Mouse (Mus musculus): ENCODE measurements around the gene Gabbr1. TPM values are rescaled to one million over a fixed set of nuclear protein-coding genes. Genes with fewer than 3 reads are reported as not detected.

The Gabbr1 gene
- total RNA-seq, 2 experiments from 2014 or later, result 679 to 696 TPM

GRCm38 (mm10) chr17:37029162-37029561, 16.6 kb upstream of the Gabbr1 start:
- intact Hi-C loops (cut with DNase I), result no loop called here
- DNase-seq (ENCODE audit: low spot score in 2 of 2), result no peak

GRCm38 (mm10) chr17:37039127-37039894, 6.5 kb upstream of the Gabbr1 start:
- no peak for DNase-seq (ENCODE audit: low spot score in 2 of 2)
- intact Hi-C loops (cut with DNase I), result no loop called here

GRCm38 (mm10) chr17:37044651-37045244, 1.0 kb upstream of the Gabbr1 start:
- intact Hi-C loops (cut with DNase I), result loop anchor here (1.0 to 5.0 kb wide), 4 partner anchors 14 to 127 kb away; partner anchors contain the start of genes Znrd1 and Znrd1as

GRCm38 (mm10) chr17:37046312-37047112, 746 bp downstream of the Gabbr1 start:
- peak; percentile 58 to 70 for DNase-seq (ENCODE audit: low spot score in 2 of 2)
- intact Hi-C loops (cut with DNase I), result loop anchor here (5.0 kb wide), 2 partner anchors 49 to 129 kb away; no protein-coding TSS in a partner anchor

More at GRCm38 (mm10) chr17:37044651-37045244, 1.0 kb upstream of the Gabbr1 start:
- DNase-seq (ENCODE audit: low spot score in 2 of 2), result no peak

GRCm38 (mm10) chr17:37047332-37047976, 1.7 kb downstream of the Gabbr1 start:
- DNase-seq (ENCODE audit: low spot score in 2 of 2), result peak in 1 of 2 experiments; percentile 17
- intact Hi-C loops (cut with DNase I), result loop anchor here (5.0 kb wide), 2 partner anchors 50 to 130 kb away; no protein-coding TSS in a partner anchor

- DNase-seq (ENCODE audit: low spot score in 2 of 2), result no peak
- intact Hi-C loops (cut with DNase I), result loop anchor here (5.0 kb wide), 2 partner anchors 51 to 131 kb away; no protein-coding TSS in a partner anchor
These were observed 2.2 kb downstream of the Gabbr1 start for GRCm38 (mm10) chr17:37047981-37048380.

GRCm38 (mm10) chr17:37048383-37048782, 2.6 kb downstream of the Gabbr1 start:
- intact Hi-C loops (cut with DNase I), result loop anchor here (5.0 kb wide), 2 partner anchors 51 to 131 kb away; no protein-coding TSS in a partner anchor
- peak in 1 of 2 experiments; percentile 17 for DNase-seq (ENCODE audit: low spot score in 2 of 2)

- intact Hi-C loops (cut with DNase I), result loop anchor here (2.0 to 5.0 kb wide), 3 partner anchors 23 to 132 kb away; no protein-coding TSS in a partner anchor
- DNase-seq (ENCODE audit: low spot score in 2 of 2), result peak; percentile 80 to 85
These were observed 4.0 kb downstream of the Gabbr1 start for GRCm38 (mm10) chr17:37049570-37050310.

GRCm38 (mm10) chr17:37050399-37050798, 4.6 kb downstream of the Gabbr1 start:
- peak; percentile 93 to 94 for DNase-seq (ENCODE audit: low spot score in 2 of 2)
- intact Hi-C loops (cut with DNase I), result loop anchor here (2.0 kb wide), 1 partner anchor 22 kb away; no protein-coding TSS in a partner anchor

- intact Hi-C loops (cut with DNase I), result loop anchor here (2.0 kb wide), 1 partner anchor 22 kb away; no protein-coding TSS in a partner anchor
- DNase-seq (ENCODE audit: low spot score in 2 of 2), result peak; percentile 58 to 65
These were observed 5.1 kb downstream of the Gabbr1 start for GRCm38 (mm10) chr17:37050876-37051275.

- no peak for DNase-seq (ENCODE audit: low spot score in 2 of 2)
- intact Hi-C loops (cut with DNase I), result loop anchor here (2.0 kb wide), 1 partner anchor 21 kb away; no protein-coding TSS in a partner anchor
These were observed 6.0 kb downstream of the Gabbr1 start for GRCm38 (mm10) chr17:37051745-37052144.

GRCm38 (mm10) chr17:37056957-37057356, 11.2 kb downstream of the Gabbr1 start:
- intact Hi-C loops (cut with DNase I), result no loop called here
- DNase-seq (ENCODE audit: low spot score in 2 of 2), result no peak

- intact Hi-C loops (cut with DNase I), result no loop called here
- DNase-seq (ENCODE audit: low spot score in 2 of 2), result no peak
These were observed 15.7 kb downstream of the Gabbr1 start for GRCm38 (mm10) chr17:37061435-37061834.

GRCm38 (mm10) chr17:37062101-37062641, 16.4 kb downstream of the Gabbr1 start:
- intact Hi-C loops (cut with DNase I), result no loop called here
- DNase-seq (ENCODE audit: low spot score in 2 of 2), result peak; percentile 63 to 66

GRCm38 (mm10) chr17:37063063-37063462, 17.3 kb downstream of the Gabbr1 start:
- no peak for DNase-seq (ENCODE audit: low spot score in 2 of 2)

GRCm38 (mm10) chr17:37063686-37064495, 18.1 kb downstream of the Gabbr1 start:
- no peak for DNase-seq (ENCODE audit: low spot score in 2 of 2)
- intact Hi-C loops (cut with DNase I), result no loop called here

More at GRCm38 (mm10) chr17:37063063-37063462, 17.3 kb downstream of the Gabbr1 start:
- intact Hi-C loops (cut with DNase I), result no loop called here

- intact Hi-C loops (cut with DNase I), result no loop called here
- no peak for DNase-seq (ENCODE audit: low spot score in 2 of 2)
These were observed 20.2 kb downstream of the Gabbr1 start for GRCm38 (mm10) chr17:37065993-37066392.

Data from left cerebral cortex, postnatal 36 days (tissue).